Mouse (Mus musculus) erythroblast, embryonic 14.5 days (primary cell): Measurements from ENCODE around the gene Stab2.

ENCODE experiments used
- GATA1 ChIP-seq: IDR thresholded peaks from 2 replicates; pipeline ENCODE4 v1.6.1; 2012; ENCODE audit warnings: low read length, inconsistent platforms, mixed read lengths
- TAL1 ChIP-seq: IDR thresholded peaks from 3 replicates; pipeline ENCODE4 v1.6.1; 2012; ENCODE audit warnings: low read length, inconsistent platforms, mixed read lengths

GRCm38 (mm10) chr10:87049179-87049578 lies 41.4 kb upstream of the Stab2 start:
- TF ChIP-seq GATA1 (no peak), TAL1 (no peak)
